Mouse (Mus musculus): ENCODE results near the gene Lix1.

GRCm38 (mm10) chr17:17412176-17412575 lies 9.7 kb downstream of the Lix1 start:
- TF ChIP-seq CTCF (IDR thresholded peaks at IDR 0.05; ENCODE audit: extremely low read depth, insufficient read depth, insufficient read length, insufficient replicate concordance): no peak
- no peak for TF ChIP-seq POLR2A (IDR thresholded peaks at IDR 0.05; ENCODE audit: low read depth, low read length)
